In the genomic region with DNA sequence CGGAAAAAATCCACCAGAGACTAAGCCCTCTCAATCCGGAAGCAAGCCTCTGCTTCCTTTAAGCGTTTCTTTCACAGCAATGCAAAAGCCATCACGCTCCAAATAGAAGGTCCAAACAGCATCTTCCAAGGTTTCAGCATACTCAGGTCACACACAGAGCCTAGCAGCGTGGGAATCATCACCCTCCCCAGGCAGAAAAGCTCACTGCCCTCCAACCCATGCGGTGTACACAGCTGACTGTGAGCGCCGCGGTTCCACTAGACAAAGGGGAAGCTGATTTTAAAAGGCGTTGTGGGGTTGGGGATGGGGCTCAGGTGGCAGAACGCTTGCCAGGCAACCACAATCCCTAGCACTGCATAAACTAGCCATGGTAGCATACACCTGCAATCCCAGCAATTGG, we compare ENCODE assay signal across 11 mouse cellular contexts. TPM values are rescaled to one million over a fixed set of nuclear protein-coding genes. Genes with fewer than 3 reads are reported as not detected.
DNase-seq lines count a peak whose midpoint lies in the region; ATAC-seq and TF ChIP-seq lines count a peak whose summit lies in the region.
"Had no signal": no experiment of that assay in that cellular context is flagged by ENCODE, and none has a peak within 500 bp of the region (broad histone marks: within the 10 kb centered on the region; RNA-seq: fewer than 3 reads in every experiment).

No protein-coding gene starts in this region.

- DNase-seq in heart, postnatal 0 days (ENCODE audit: low spot score) = no peak
- DNase-seq in heart, adult 9 months (ENCODE audit: low spot score in 2 of 2) = no peak
- peak; percentile 10 for DNase-seq in forebrain, postnatal 0 days
- DNase-seq in left cerebral cortex, adult 2 months (ENCODE audit: extremely low spot score in 1 of 2, low spot score in 2 of 2) = no peak
- DNase-seq in layer of hippocampus, postnatal 14 days (ENCODE audit: low spot score in 2 of 2) = no peak
- no peak for DNase-seq in kidney, adult 18-20 months
- DNase-seq: thymus, adult 18-20 months had no signal

- H3K9me3 ChIP-seq in heart, postnatal 0 days (replicated peaks; ENCODE audit: control insufficient read depth, low read length) = 0 out of 2 replicates have a peak, but pooled peaks cover 7% of the 10 kb centered on the region
- no peaks in the 10 kb centered on the region for H3K9me3 ChIP-seq in embryonic facial prominence, embryonic 12.5 days
- no peaks in the 10 kb centered on the region for H3K9me3 ChIP-seq in forebrain, postnatal 0 days (ENCODE audit: low read length)
- H3K9me3 ChIP-seq in midbrain, embryonic 12.5 days = no peaks in the 10 kb centered on the region

- H3K4me2 ChIP-seq in heart, postnatal 0 days (ENCODE audit: low read depth, low read length) = peak overlapping the region; percentile 45
- H3K4me2 ChIP-seq in embryonic facial prominence, embryonic 12.5 days (replicated peaks) = peak overlapping the region; percentile 36
- peak overlapping the region; percentile 46 for H3K4me2 ChIP-seq in forebrain, postnatal 0 days (ENCODE audit: low read depth)
- peak overlapping the region; percentile 51 for H3K4me2 ChIP-seq in midbrain, embryonic 12.5 days (replicated peaks)

- H3K9ac ChIP-seq in heart, postnatal 0 days (replicated peaks; ENCODE audit: low read depth, low read length) = no peak overlapping the region
- no peak overlapping the region for H3K9ac ChIP-seq in embryonic facial prominence, embryonic 12.5 days
- no peak overlapping the region for H3K9ac ChIP-seq in forebrain, postnatal 0 days
- peak overlapping the region; percentile 46; the same call in 1 of the 2 replicates for H3K9ac ChIP-seq in midbrain, embryonic 12.5 days (replicated peaks)

- peak overlapping the region; percentile 31; the same call in 1 of the 2 replicates for H3K4me3 ChIP-seq in heart, postnatal 0 days (ENCODE audit: low read depth, low read length)
- no peak overlapping the region for H3K4me3 ChIP-seq in embryonic facial prominence, embryonic 12.5 days
- no peak overlapping the region for H3K4me3 ChIP-seq in forebrain, postnatal 0 days (ENCODE audit: low read depth, low read length)
- peak overlapping the region; percentile 19 for H3K4me3 ChIP-seq in midbrain, embryonic 12.5 days
- no peak overlapping the region for H3K4me3 ChIP-seq in left cerebral cortex, adult 2 months

- H3K4me1 ChIP-seq in heart, postnatal 0 days (ENCODE audit: control insufficient read depth, insufficient read depth) = no peaks in the 10 kb centered on the region
- 0 out of 2 replicates have a peak, but pooled peaks cover 6% of the 10 kb centered on the region for H3K4me1 ChIP-seq in embryonic facial prominence, embryonic 12.5 days
- peaks cover 5% of the 10 kb centered on the region; the same call in 1 of the 2 replicates for H3K4me1 ChIP-seq in forebrain, postnatal 0 days (ENCODE audit: insufficient read depth)
- H3K4me1 ChIP-seq in midbrain, embryonic 12.5 days = peaks cover 17% of the 10 kb centered on the region

- no peak for ATAC-seq in heart, postnatal 0 days (ENCODE audit: insufficient read depth, low read depth)
- no peak for ATAC-seq in embryonic facial prominence, embryonic 12.5 days (ENCODE audit: insufficient number of reproducible peaks, insufficient read depth, low FRiP score, low TSS enrichment)
- no peak for ATAC-seq in forebrain, postnatal 0 days
- peak; percentile 66 for ATAC-seq in midbrain, embryonic 12.5 days (ENCODE audit: low FRiP score, low read depth)
- ATAC-seq: activated CD4-positive, CD25-positive, alpha-beta regulatory T cell, adult 4 months; inflammation-experienced regulatory T-cells, adult 6 months had no signal

- intact Hi-C loops in left cerebral cortex, adult 2 months (cut with DNase I) = no loop called here

- H3K27me3 ChIP-seq in heart, postnatal 0 days (ENCODE audit: control insufficient read depth, insufficient read depth, low read length) = peaks cover 20% of the 10 kb centered on the region; the same call in 1 of the 2 replicates
- H3K27me3 ChIP-seq in embryonic facial prominence, embryonic 12.5 days = peaks cover 22% of the 10 kb centered on the region
- H3K27me3 ChIP-seq in forebrain, postnatal 0 days (ENCODE audit: insufficient read depth, low read length) = peaks cover 12% of the 10 kb centered on the region
- peaks cover 11% of the 10 kb centered on the region; the same call in 1 of the 2 replicates for H3K27me3 ChIP-seq in midbrain, embryonic 12.5 days

- H3K27ac ChIP-seq in heart, postnatal 0 days (ENCODE audit: low read depth) = no peak overlapping the region
- no peak overlapping the region for H3K27ac ChIP-seq in embryonic facial prominence, embryonic 12.5 days
- no peak overlapping the region for H3K27ac ChIP-seq in forebrain, postnatal 0 days (ENCODE audit: low read depth, low read length)
- H3K27ac ChIP-seq in midbrain, embryonic 12.5 days (replicated peaks) = peak overlapping the region; percentile 46; the same call in 1 of the 2 replicates
- no peak overlapping the region for H3K27ac ChIP-seq in left cerebral cortex, adult 2 months

- WGBS in heart, postnatal 0 days = 7% methylated on average over 11 of the region's 11 CpGs
- 7% methylated on average over 11 of the region's 11 CpGs for WGBS in embryonic facial prominence, embryonic 12.5 days
- 4% methylated on average over 11 of the region's 11 CpGs for WGBS in forebrain, postnatal 0 days
- 3% methylated on average over 11 of the region's 11 CpGs for WGBS in midbrain, embryonic 12.5 days

- no peak for TF ChIP-seq CTCF in heart, postnatal 0 days (IDR thresholded peaks at IDR 0.05; ENCODE audit: low read depth)
- TF ChIP-seq CTCF in forebrain, postnatal 0 days (IDR thresholded peaks at IDR 0.05; ENCODE audit: low read depth) = no peak
- TF ChIP-seq CTCF in left cerebral cortex, adult 2 months (IDR thresholded peaks at IDR 0.05) = no peak

- no peak for TF ChIP-seq EP300 in heart, postnatal 0 days (IDR thresholded peaks at IDR 0.05; ENCODE audit: low read depth)

- H3K36me3 ChIP-seq in heart, postnatal 0 days (replicated peaks; ENCODE audit: control insufficient read depth, insufficient read depth, low read length) = no peaks in the 10 kb centered on the region
- no peaks in the 10 kb centered on the region for H3K36me3 ChIP-seq in embryonic facial prominence, embryonic 12.5 days
- no peaks in the 10 kb centered on the region for H3K36me3 ChIP-seq in forebrain, postnatal 0 days (ENCODE audit: insufficient read depth)
- no peaks in the 10 kb centered on the region for H3K36me3 ChIP-seq in midbrain, embryonic 12.5 days

RNA-seq across cellular contexts. Expression of a gene that starts 49.2 kb away (rescaled TPM):
- 0.35 and 7.3 TPM in 2 replicates for total RNA-seq in heart, postnatal 0 days (2014; rRNA removed; ENCODE audit: low replicate concordance)
- 0.04 and 0.19 TPM in 2 replicates for polyA plus RNA-seq in heart, postnatal 0 days (2015; fragmentation: Nextera tagmentation; extraction: Ambion mirVana)
- polyA plus RNA-seq in embryonic facial prominence, embryonic 12.5 days (2016; fragmentation: Nextera tagmentation; extraction: Ambion mirVana) = 8.1 and 8.2 TPM in 2 replicates
- total RNA-seq in forebrain, postnatal 0 days (2014; rRNA removed) = 4.8 and 9.2 TPM in 2 replicates
- polyA plus RNA-seq in forebrain, postnatal 0 days (2015; fragmentation: Nextera tagmentation; extraction: Ambion mirVana) = 1.1 and 2.2 TPM in 2 replicates
- polyA plus RNA-seq in midbrain, embryonic 12.5 days (2016; fragmentation: Nextera tagmentation; extraction: Ambion mirVana) = 31.7 and 33.5 TPM in 2 replicates
- 1 to 10 TPM; 1.9 to 3.0 TPM for total RNA-seq in left cerebral cortex, adult 2 months (2021)
- total RNA-seq in layer of hippocampus, postnatal 14 days (2021) = 1 to 10 TPM; 1.5 to 2.9 TPM
- polyA plus RNA-seq: activated CD4-positive, CD25-positive, alpha-beta regulatory T cell, adult 4 months; inflammation-experienced regulatory T-cells, adult 6 months had no signal

Comparison
In these comparisons a context has a peak if more than half of its experiments do, and no peak if none do; other contexts are left out.
1. H3K4me3 ChIP-seq: peak in heart, postnatal 0 days (single experiment) and midbrain, embryonic 12.5 days (single experiment); none in embryonic facial prominence, embryonic 12.5 days (single experiment), forebrain, postnatal 0 days (single experiment) and left cerebral cortex, adult 2 months (single experiment).
2. Peak in every context shown above with its lines, with median percentiles within 50 percentile points of each other: H3K4me2 ChIP-seq.